Mouse (Mus musculus) kidney, adult 2 months (tissue): ENCODE measurements at regions not wholly inside any gene's neighbourhood (a gene's known extent, or its start where the extent isn't known, plus 50 kb on each side); places are given as distances from the start of the nearest gene placed in this dataset.

Source experiments
- CTCF ChIP-seq: fragments of 200-500 bp; conservative IDR thresholded peaks from 2 replicates; pipeline ENCODE4 v1.5.1; 2011; ENCODE audit warnings: low read depth, mild to moderate bottlenecking, control low read depth, low read length, moderate library complexity, mixed read lengths; ENCODE audit not compliant: insufficient read depth, insufficient read length
- POLR2A ChIP-seq: fragments of 200-500 bp; IDR thresholded peaks from one replicate; pipeline ENCODE4 v1.6.1; 2011; ENCODE audit warnings: low read depth, low read length, control low read depth

DNA sequence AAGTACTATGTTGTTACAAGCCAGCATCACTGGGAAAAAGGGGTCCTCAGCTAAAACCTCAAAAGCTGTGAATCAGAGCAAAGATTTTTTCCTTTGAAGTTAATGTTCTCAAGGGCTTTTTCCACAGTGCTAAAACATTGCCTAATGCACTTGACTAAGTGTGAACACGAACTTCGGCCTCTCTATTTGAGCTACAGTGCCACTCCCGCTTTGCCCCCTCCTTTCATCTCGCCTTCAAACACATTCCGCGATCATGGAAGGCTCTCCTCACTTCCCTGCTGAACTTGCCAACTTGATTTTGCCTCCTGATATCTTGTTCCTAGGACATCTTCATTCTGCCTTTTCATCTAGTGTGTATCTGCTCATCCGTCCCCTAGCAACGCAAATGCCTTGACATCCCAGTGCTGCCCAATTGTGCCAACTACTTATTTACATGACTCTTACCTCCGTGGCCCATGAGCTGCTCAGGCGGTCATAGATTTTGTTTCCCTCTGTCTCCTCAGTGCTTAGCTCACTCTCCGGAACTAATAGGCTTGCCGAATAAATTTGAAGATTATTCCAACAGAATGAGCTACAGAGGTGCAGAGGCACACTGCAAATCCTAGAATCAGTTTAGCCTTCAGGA is 116.6 kb upstream of the Kcnip4 start:
- no peak for TF ChIP-seq POLR2A
- no peak for TF ChIP-seq CTCF
